Mouse (Mus musculus) heart, postnatal 0 days (tissue): Measurements from ENCODE around the gene Cep95. TPM values are rescaled to one million over a fixed set of nuclear protein-coding genes. Genes with fewer than 3 reads are reported as not detected.
"Not testable (repeated sequence)": the region's sequence is repeated elsewhere in the genome, so short reads cannot be mapped to it uniquely, and the experiment has no call there.

Experiments used
- ATAC-seq: fragments of 200-750 bp; cut with Nextera tagmentation; 2 replicates; pipeline ENCODE4 v1.8.0; 2017; ENCODE audit warnings: low read depth, moderate number of reproducible peaks, moderate library complexity; ENCODE audit not compliant: insufficient read depth
- DNase-seq: peaks from one replicate; pipeline ENCODE4 v3.0.0-alpha.2; 2016; ENCODE audit warnings: low spot score
- H3K27ac ChIP-seq: fragments of 300-500 bp; sonication (generic); 2 replicates; pipeline ENCODE4 v1.5.1; 2014; ENCODE audit warnings: low read depth, mild to moderate bottlenecking
- H3K27me3 ChIP-seq: fragments of 300-500 bp; sonication (generic); 2 replicates; pipeline ENCODE4 v1.6.1; 2014; ENCODE audit warnings: low read length, mixed read lengths; ENCODE audit not compliant: control insufficient read depth, insufficient read depth
- H3K36me3 ChIP-seq: fragments of 300-500 bp; sonication (generic); replicated peaks from 2 replicates; pipeline ENCODE4 v1.6.1; 2014; ENCODE audit warnings: low read length, mixed read lengths; ENCODE audit not compliant: control insufficient read depth, insufficient read depth
- H3K4me1 ChIP-seq: fragments of 300-500 bp; sonication (generic); 2 replicates; pipeline ENCODE4 v1.6.1; 2014; ENCODE audit warnings: antibody characterized with exemption; ENCODE audit not compliant: control insufficient read depth, insufficient read depth
- H3K4me2 ChIP-seq: fragments of 300-500 bp; sonication (generic); 2 replicates; pipeline ENCODE4 v1.6.1; 2014; ENCODE audit warnings: low read depth, mild to moderate bottlenecking, low read length, moderate library complexity
- H3K4me3 ChIP-seq: fragments of 300-500 bp; sonication (generic); 2 replicates; pipeline ENCODE4 v1.5.1; 2014; ENCODE audit warnings: low read depth, low read length
- H3K9ac ChIP-seq: fragments of 300-500 bp; sonication (generic); replicated peaks from 2 replicates; pipeline ENCODE4 v1.6.1; 2014; ENCODE audit warnings: low read depth, low read length, mixed read lengths
- H3K9me3 ChIP-seq: fragments of 300-500 bp; sonication (generic); replicated peaks from 2 replicates; pipeline ENCODE4 v1.6.1; 2016; ENCODE audit warnings: low read length; ENCODE audit not compliant: control insufficient read depth
- CTCF ChIP-seq: IDR thresholded peaks from 2 replicates; pipeline ENCODE4 v1.5.1; 2016; ENCODE audit warnings: antibody characterized with exemption, control low read depth, low read depth
- EP300 ChIP-seq: IDR thresholded peaks from 2 replicates; pipeline ENCODE4 v1.6.1; 2016; ENCODE audit warnings: antibody characterized with exemption, low read depth
- WGBS: fragments of 180-500 bp; shearing (Covaris S2); extraction: QIAGEN DNeasy Blood & Tissue Kit; methylation state at CpG from one replicate; pipeline ENCODE4 v1.1.7; 2014; 5-methylcytosine and 5-hydroxymethylcytosine counted together
- polyA plus RNA-seq: library from polyadenylated mRNA; unstranded; fragments of >200 nt; fragmentation: Nextera tagmentation; extraction: Ambion mirVana; gene quantifications from 2 replicates; pipeline ENCODE4 v1.2.1, GENCODE M21; 2015
- total RNA-seq: library from RNA; depleted of rRNA; stranded (reverse); fragments of >200 nt; gene quantifications from 2 replicates; pipeline ENCODE4 v1.2.3, GENCODE M21; 2014; ENCODE audit warnings: low replicate concordance

Cep95 gene
- total and polyA plus RNA-seq, 2 experiments from 2014 or later = 4.8 to 8.2 TPM

GRCm38 (mm10) chr11:106802069-106802627, 13.1 kb downstream of the Cep95 start:
- WGBS = 70% methylated on average over 10 of the region's 10 CpGs
- TF ChIP-seq EP300 = no peak
- TF ChIP-seq CTCF = no peak
- Histone ChIP-seq H3K27ac (no peak overlapping the region), H3K9me3 (no peaks in the 10 kb centered on the region; the same call in 1 of the 2 replicates), H3K4me3 (no peak overlapping the region), H3K4me1 (no peaks in the 10 kb centered on the region), H3K9ac (no peak overlapping the region), H3K36me3 (peaks cover 76% of the 10 kb centered on the region), H3K4me2 (no peak overlapping the region), H3K27me3 (no peaks in the 10 kb centered on the region)
- DNase-seq = no peak
- ATAC-seq = no peak

- not testable (repeated sequence) for ATAC-seq, H3K27me3 ChIP-seq, H3K27ac ChIP-seq, H3K9ac ChIP-seq, H3K4me3 ChIP-seq, DNase-seq, H3K4me2 ChIP-seq, H3K4me1 ChIP-seq, H3K9me3 ChIP-seq
- peaks cover 75% of the 10 kb centered on the region for H3K36me3 ChIP-seq
- WGBS = 76% methylated on average over 1 of the region's 1 CpGs
Observed at GRCm38 (mm10) chr11:106807442-106807841, 18.4 kb downstream of the Cep95 start.

- 86% methylated on average over 7 of the region's 7 CpGs for WGBS
- Histone ChIP-seq H3K9me3 (no peaks in the 10 kb centered on the region), H3K27me3 (no peaks in the 10 kb centered on the region), H3K9ac (no peak overlapping the region), H3K4me1 (no peaks in the 10 kb centered on the region), H3K4me2 (no peak overlapping the region), H3K36me3 (peaks cover 94% of the 10 kb centered on the region), H3K27ac (no peak overlapping the region), H3K4me3 (no peak overlapping the region)
- TF ChIP-seq CTCF (no peak), EP300 (no peak)
- no peak for ATAC-seq
- DNase-seq = no peak
Observed at GRCm38 (mm10) chr11:106812410-106813136, 23.5 kb downstream of the Cep95 start.

DNA sequence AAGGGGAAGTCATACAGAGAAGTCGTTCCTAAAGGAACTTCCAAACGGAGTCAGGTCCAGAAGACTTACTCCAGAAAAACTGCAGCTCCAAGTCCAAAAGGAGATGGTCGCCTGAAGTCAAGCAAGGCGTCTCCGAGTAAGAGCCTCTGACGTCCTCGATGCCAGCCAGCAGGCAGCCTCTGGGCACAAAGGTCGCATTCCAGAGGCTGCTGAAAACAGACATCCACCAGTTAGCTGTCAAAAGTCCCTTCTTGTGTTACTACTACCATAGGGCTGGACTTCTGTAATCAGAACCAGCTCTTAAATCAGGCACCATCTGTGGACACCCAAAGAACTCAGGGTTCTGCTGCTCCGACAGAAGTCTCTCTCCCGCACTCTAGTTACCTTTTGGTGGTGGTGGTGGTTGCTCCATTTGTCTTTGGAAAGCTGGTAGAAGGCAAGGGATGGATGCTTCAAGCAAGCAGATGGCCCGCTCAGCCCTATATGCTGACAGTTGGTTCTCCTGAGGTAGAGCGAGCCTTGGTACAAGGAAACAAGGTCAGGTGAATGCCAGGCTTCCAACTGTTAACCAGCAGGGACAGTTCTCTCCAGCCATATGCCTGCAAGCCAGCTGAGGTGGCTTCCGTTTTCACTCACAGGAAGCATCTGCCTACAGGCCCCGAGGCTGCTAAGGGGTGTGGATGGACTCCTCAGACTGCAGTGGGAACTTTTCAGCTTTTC, 25.7 kb downstream of the Cep95 start:
- WGBS = 69% methylated on average over 14 of the region's 14 CpGs
- H3K9ac ChIP-seq = no peak overlapping the region
- no peak overlapping the region for H3K27ac ChIP-seq
- no peaks in the 10 kb centered on the region for H3K27me3 ChIP-seq
- peaks cover 9% of the 10 kb centered on the region; the same call in 1 of the 2 replicates for H3K4me1 ChIP-seq
- peaks cover 91% of the 10 kb centered on the region for H3K36me3 ChIP-seq
- no peak overlapping the region for H3K4me2 ChIP-seq
- ATAC-seq (no peak), DNase-seq (no peak)
- H3K9me3 ChIP-seq = no peaks in the 10 kb centered on the region
- no peak for TF ChIP-seq CTCF
- no peak for TF ChIP-seq EP300
- no peak overlapping the region for H3K4me3 ChIP-seq

DNA sequence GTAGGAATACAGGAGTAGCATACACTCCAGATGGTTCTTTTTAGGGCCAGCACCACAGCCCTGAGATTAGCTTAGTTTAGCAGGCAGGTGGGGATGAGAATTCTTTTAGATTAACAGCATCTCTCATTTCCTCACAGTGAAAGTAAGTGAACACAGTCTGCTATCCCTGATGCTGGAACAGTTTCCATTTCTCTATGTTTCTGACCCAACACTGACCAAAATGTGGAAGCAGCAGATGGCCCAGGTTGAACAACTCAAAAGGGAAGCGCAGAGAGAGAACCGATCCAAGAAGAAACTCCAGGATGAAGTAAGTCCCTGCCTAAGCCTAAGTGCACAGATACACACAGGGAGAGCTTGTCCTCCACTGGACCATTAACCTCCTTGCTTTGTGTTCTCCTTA, 26.3 kb downstream of the Cep95 start:
- Histone ChIP-seq H3K36me3 (peaks cover 89% of the 10 kb centered on the region), H3K9me3 (no peaks in the 10 kb centered on the region), H3K4me2 (no peak overlapping the region), H3K27me3 (no peaks in the 10 kb centered on the region), H3K4me1 (peaks cover 9% of the 10 kb centered on the region; the same call in 1 of the 2 replicates), H3K9ac (no peak overlapping the region), H3K27ac (no peak overlapping the region), H3K4me3 (no peak overlapping the region)
- no peak for TF ChIP-seq CTCF
- no peak for TF ChIP-seq EP300
- ATAC-seq = no peak
- 83% methylated on average over 2 of the region's 2 CpGs for WGBS
- no peak for DNase-seq
